Mouse (Mus musculus) liver, postnatal 0 days (tissue): ENCODE measurements at regions not wholly inside any gene's neighbourhood (a gene's known extent, or its start where the extent isn't known, plus 50 kb on each side); places are given as distances from the start of the nearest gene placed in this dataset.

ENCODE experiments used
- ATAC-seq: fragments of 200-750 bp; cut with Nextera tagmentation; 2 replicates; pipeline ENCODE4 v1.8.0; 2017; ENCODE audit warnings: mild to moderate bottlenecking, moderate library complexity
- DNase-seq: peaks from one replicate; pipeline ENCODE4 v3.0.0-alpha.2; 2016
- H3K27ac ChIP-seq: fragments of 300-500 bp; sonication (generic); 2 replicates; pipeline ENCODE4 v1.5.1; 2014; ENCODE audit warnings: antibody characterized with exemption, moderate library complexity, mild to moderate bottlenecking, low read depth
- H3K27me3 ChIP-seq: fragments of 300-500 bp; sonication (generic); 2 replicates; pipeline ENCODE4 v1.6.1; 2014; ENCODE audit warnings: low read length, control low read depth, mixed read lengths; ENCODE audit not compliant: insufficient read depth
- H3K36me3 ChIP-seq: fragments of 300-500 bp; sonication (generic); replicated peaks from 2 replicates; pipeline ENCODE4 v1.6.1; 2014; ENCODE audit warnings: mild to moderate bottlenecking, control low read depth, low read length, moderate library complexity, mixed read lengths; ENCODE audit not compliant: insufficient read depth
- H3K4me1 ChIP-seq: fragments of 300-500 bp; sonication (generic); 2 replicates; pipeline ENCODE4 v1.6.1; 2014; ENCODE audit warnings: antibody characterized with exemption, mild to moderate bottlenecking, control low read depth; ENCODE audit not compliant: insufficient read depth
- H3K4me2 ChIP-seq: fragments of 300-500 bp; sonication (generic); 2 replicates; pipeline ENCODE4 v1.6.1; 2014; ENCODE audit warnings: low read depth, mild to moderate bottlenecking, low read length, moderate library complexity, mixed read lengths
- H3K4me3 ChIP-seq: fragments of 300-500 bp; sonication (generic); 2 replicates; pipeline ENCODE4 v1.5.1; 2014; ENCODE audit warnings: low read depth, low read length
- H3K9ac ChIP-seq: fragments of 300-500 bp; sonication (generic); replicated peaks from 2 replicates; pipeline ENCODE4 v1.6.1; 2014; ENCODE audit warnings: mild to moderate bottlenecking, moderate library complexity
- H3K9me3 ChIP-seq: fragments of 300-500 bp; sonication (generic); 2 replicates; pipeline ENCODE4 v1.6.1; 2016; ENCODE audit warnings: mild to moderate bottlenecking, control low read depth, low read length, mixed read lengths
- CTCF ChIP-seq: sonication (generic); IDR thresholded peaks from 2 replicates; pipeline ENCODE4 v1.5.1; 2016; ENCODE audit warnings: antibody characterized with exemption, low read depth
- EP300 ChIP-seq: IDR thresholded peaks from 2 replicates; pipeline ENCODE4 v1.6.1; 2016; ENCODE audit warnings: antibody characterized with exemption, low read depth, mild to moderate bottlenecking
- WGBS: fragments of 180-500 bp; shearing (Covaris S2); extraction: QIAGEN DNeasy Blood & Tissue Kit; methylation state at CpG from one replicate; pipeline ENCODE4 v1.1.7; 2014; ENCODE audit not compliant: insufficient replicate concordance; 5-methylcytosine and 5-hydroxymethylcytosine counted together

GRCm38 (mm10) chrX:152918212-152918611 is 88.1 kb upstream of the Usp51 start:
- Histone ChIP-seq H3K36me3 (no peaks in the 10 kb centered on the region), H3K4me3 (no peak overlapping the region), H3K4me2 (no peak overlapping the region), H3K27me3 (no peaks in the 10 kb centered on the region), H3K27ac (no peak overlapping the region), H3K9me3 (no peaks in the 10 kb centered on the region), H3K4me1 (no peaks in the 10 kb centered on the region), H3K9ac (no peak overlapping the region)
- ATAC-seq = no peak
- DNase-seq = peak; percentile 61
- TF ChIP-seq EP300 = no peak
- peak; percentile 79 for TF ChIP-seq CTCF
- WGBS = 50% methylated on average over 1 of the region's 1 CpGs

GRCm38 (mm10) chrX:152926991-152927390 is 79.3 kb upstream of the Usp51 start:
- Histone ChIP-seq H3K4me3 (no peak overlapping the region), H3K4me2 (no peak overlapping the region), H3K4me1 (no peaks in the 10 kb centered on the region), H3K36me3 (no peaks in the 10 kb centered on the region), H3K27me3 (no peaks in the 10 kb centered on the region), H3K9ac (no peak overlapping the region), H3K9me3 (no peaks in the 10 kb centered on the region), H3K27ac (no peak overlapping the region)
- 46% methylated on average over 3 of the region's 3 CpGs for whole genome bisulfite sequencing
- no peak for DNase-seq
- TF ChIP-seq EP300 = no peak
- peak; percentile 56 for TF ChIP-seq CTCF
- ATAC-seq = no peak

GRCm38 (mm10) chrX:152946201-152946600 is 60.1 kb upstream of the Usp51 start:
- WGBS = 66% methylated on average over 3 of the region's 3 CpGs
- H3K36me3 ChIP-seq = no peaks in the 10 kb centered on the region

More at GRCm38 (mm10) chrX:152946201-152946600, 60.1 kb upstream of the Usp51 start:
- DNase-seq (no peak), ATAC-seq (no peak)
- no peak overlapping the region for H3K4me3 ChIP-seq
- no peak overlapping the region for H3K4me2 ChIP-seq
- no peaks in the 10 kb centered on the region for H3K27me3 ChIP-seq
- TF ChIP-seq CTCF (no peak), EP300 (no peak)
- H3K27ac ChIP-seq = no peak overlapping the region
- H3K9me3 ChIP-seq = no peaks in the 10 kb centered on the region
- H3K4me1 ChIP-seq = no peaks in the 10 kb centered on the region
- H3K9ac ChIP-seq = no peak overlapping the region
